Mouse (Mus musculus) right cerebral cortex, postnatal 4 days (tissue): ENCODE results near the gene Syne1.

Experiments used
- DNase-seq: peaks from one replicate; pipeline ENCODE4 v3.0.0-alpha.2; 2022

Syne1 gene

DNA sequence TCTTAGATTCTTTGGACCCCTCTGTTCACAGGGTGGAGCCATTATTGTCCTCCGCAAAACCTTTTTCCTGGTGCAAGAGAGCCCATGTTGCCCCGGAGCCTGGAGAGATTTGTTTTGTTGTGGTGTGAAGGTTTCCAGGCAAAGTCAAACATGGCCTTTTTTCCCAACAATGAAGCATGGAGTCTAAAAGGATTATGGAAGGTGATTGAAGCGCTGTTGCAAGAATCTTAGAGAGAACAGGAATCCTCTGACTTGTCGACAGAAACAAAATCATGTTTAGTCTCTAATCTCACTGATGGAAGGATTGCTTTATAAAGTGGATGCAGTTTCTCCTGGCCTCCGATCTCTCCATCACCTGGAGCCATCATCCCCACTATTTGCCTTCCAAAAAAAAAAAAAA is at the start of gene Syne1:
Syne1 (minus strand) TSS at position 101 of the 400 bp plus-strand sequence.
- no peak for DNase-seq

DNA sequence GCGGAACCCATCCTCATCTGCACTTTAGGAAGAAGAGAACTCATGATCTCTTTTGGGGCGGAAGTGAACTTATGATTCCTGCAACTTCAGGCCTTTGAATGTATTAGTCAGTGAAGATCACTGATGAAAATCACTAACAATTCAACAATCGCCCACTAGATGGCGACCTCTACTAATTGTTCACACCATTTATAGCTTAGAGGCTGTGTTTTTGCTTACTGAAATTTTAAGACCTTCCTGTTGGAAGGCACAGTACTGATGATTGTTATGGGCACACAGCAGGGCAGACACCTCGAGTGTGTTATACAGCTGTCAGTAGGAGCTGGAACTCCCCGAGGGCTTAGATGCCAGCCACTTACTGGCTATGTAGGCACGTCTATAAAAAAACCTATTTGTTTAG is 48.8 kb upstream of the Syne1 start:
- DNase-seq, result peak; percentile 73

DNA sequence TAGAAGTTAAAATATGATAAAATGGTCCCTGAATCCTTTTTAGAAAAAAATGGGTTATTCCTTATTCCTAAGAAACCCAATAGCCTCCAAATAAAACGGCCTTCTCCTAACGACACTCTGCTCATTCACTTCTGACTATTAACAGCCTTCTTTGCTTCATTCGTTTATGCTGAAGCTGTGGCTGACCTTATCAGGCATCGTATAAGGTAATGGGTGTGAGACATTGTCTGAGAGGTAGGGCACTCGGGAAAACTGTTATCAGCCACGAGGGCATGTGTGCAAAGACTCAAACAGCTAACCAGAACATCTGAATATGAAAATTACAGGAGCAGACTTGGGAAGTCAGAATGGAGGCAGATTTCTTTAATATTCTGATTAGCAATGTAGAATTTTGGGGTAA is 45.3 kb upstream of the Syne1 start:
- no peak for DNase-seq

DNA sequence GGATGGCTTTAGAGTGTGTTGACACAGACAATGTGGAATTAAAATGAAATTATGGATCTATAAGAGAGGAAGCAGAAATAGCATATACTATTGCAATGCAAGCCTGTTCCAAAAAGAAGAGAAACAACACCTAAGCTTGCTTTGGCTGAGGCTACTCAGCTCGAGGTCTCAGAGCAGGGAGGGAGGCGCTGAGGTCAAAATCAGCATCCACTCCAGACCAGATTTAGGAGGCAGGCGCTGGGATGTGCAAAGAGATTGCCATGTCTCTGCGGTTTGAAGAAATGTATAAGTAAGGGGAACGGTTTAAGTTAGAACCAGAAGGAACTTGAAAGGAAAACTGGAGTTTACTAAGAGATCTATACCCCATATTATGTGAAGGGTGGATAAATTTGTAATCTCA is 43.2 kb upstream of the Syne1 start:
- DNase-seq, result no peak

DNA sequence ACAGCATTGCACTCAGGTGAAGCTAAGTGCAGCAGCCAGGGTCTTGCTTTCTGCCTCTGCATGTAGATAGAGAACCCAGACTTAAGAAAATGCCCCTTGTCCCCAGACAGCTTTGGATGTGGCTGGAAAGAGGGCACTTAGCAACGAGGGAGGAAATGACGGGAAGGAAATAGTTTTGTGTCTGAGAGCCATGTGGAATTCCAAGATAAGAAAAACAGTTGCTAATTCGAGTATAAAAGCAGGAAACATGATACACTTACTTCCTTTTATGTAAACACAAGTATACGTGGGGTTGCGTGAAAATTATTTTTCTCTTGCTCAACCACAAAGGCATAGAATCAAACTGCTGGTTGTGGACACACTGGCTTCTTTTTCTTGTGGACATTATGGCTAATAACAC is 42.2 kb upstream of the Syne1 start, which contains the start of gene Myct1:
Myct1 (plus strand) TSS at position 312 of the 400 bp plus-strand sequence.
- no peak for DNase-seq

DNA sequence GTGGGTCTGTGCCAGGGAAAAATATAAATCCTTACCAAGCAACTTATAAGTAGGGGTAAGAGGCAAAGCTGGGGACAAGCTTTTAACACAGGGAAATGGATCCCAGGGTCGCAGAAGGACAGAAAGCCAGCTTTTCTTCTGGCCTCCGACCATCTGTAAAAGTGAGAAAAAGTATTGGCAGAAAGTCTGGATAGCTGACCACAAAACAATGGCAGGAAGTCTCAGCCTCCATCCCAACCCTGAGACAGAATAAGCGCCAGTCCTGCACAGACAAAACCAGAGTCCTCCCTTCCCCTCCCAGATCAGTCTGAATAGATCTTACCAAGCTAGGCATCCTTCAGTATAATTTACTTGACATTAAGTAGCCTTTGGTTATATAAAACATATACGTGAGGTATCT is 40.7 kb upstream of the Syne1 start:
- no peak for DNase-seq

DNA sequence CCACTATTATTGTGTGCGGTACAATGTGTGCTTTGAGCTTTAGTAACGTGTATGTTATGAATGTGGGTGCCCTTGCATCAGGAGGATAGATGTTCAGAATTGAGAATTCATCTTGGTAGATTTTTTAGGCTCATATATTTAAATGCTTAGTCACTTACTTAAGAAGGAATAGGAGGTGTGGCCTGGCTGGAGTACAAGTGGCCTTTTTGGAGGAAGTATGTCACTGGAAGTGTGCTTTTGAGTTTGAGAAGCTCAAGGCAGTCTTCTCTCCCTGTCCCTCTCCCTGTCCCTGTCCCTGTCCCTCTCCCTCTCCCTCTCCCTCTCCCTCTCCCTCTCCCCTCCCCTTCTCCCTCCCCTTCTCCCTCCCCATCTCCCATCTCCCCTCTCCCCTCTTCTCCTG is 39.8 kb upstream of the Syne1 start:
- no peak for DNase-seq

DNA sequence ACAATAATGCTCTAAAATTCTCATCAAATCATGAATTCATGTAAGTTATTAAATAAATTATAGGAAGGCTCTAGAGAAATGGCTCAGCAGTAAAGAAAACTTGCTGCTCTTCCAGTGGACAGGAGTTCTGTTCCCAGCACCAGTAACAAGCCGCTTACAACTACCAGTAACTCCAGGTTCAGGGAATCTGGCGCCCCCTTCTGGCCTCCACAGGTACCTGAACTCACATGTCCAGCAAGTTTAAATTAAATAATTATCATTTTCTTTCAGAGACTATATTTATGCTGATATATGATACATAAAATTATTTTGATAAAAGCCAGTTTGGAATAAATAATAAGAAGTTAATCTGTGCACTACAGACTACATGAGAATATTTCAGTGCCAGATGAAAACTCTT is 22.0 kb upstream of the Syne1 start:
- no peak for DNase-seq

DNA sequence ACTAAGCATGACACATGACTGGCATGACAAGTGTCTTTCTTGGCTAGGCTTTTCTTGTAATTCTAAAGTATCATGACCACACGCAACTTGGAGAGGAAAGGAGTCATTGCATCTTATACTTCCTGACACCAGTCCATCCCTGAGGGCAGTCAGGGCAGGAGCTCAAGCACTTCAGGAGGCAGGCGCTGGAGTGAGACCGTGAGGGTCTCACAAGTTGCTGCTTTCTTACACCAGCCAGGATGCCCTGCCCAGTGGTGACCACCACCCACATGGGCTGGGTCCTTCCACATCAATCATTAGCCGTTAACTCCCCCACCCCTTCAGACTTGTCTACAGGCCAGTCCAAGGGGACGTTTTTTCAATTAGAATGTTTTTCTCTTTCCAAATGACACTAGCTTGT is 20.1 kb upstream of the Syne1 start:
- no peak for DNase-seq

DNA sequence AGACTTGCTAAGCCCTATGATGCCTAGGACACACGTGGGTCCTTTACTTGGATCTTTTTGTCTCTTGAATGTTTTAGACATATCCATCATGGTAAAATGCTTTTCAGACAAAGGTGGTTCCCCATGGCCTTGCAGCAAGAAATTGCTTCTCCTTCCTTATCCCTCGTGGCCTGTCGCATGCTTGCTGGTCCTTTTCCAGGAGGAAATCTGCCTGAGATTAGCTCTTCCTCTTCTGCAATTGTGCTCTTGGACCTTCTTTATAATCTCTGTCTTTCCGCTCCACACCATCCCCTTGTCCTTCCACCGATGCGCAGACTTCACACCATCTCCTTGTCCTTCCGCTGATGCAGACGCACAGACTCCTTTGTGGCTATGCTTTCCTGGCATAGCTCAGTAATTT is 18.8 kb upstream of the Syne1 start:
- no peak for DNase-seq

DNA sequence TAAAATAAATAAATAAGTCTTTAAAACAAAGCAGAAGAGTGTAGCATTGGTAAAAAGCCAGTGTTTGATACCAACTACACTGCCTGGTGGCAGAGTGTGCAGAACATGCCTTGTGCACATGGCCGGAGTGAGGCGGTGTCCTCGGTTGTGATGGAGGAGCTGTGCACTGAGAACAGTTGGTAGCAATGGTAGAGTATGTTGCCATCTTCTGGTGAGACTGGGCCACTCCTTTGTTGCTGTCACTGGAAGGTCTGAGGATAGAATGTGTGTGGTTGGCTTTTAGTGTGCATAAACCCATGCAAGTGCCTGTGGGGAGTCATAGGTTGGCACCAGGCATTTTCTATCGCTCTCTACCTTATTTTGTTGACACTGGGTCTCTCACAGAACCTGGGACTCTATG is 17.7 kb upstream of the Syne1 start:
- no peak for DNase-seq

DNA sequence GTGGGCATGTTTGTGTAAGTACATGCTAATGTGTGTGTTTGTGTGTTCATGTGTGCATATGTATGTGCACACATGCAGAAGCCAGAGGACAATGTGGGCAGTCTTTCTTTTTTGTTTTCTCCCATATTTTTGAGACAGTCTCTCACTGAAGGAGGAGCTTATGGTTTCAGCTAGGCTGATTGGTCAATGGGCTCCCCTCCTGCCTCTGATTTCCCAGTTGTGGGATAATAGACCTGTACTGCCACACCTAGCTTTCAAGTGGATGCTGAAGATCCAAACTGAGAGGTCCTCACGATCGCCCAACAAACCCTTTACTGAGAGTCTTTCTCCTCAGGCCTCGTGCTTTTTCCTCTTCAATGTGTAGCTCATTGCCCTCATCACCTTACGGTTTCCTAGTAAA is 10.4 kb upstream of the Syne1 start:
- no peak for DNase-seq

DNA sequence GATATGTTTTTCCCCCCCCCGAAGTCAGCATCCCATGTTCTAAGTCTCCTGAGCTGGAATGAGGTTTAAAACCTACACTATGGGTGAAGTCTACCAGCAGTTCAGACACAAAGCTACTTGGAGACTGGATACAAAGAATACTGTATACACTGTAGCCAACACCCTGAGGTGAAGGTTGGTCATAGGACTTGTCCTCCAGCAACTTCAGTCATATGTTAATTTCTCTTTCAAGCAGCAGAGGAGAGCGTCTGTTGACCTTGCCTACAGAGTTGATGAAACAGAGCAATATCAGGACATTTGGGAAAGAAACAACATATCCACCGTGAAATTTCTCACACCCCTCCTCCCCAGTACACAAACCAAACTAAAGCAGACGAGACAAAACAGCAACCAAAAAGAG is 9.2 kb upstream of the Syne1 start:
- no peak for DNase-seq

DNA sequence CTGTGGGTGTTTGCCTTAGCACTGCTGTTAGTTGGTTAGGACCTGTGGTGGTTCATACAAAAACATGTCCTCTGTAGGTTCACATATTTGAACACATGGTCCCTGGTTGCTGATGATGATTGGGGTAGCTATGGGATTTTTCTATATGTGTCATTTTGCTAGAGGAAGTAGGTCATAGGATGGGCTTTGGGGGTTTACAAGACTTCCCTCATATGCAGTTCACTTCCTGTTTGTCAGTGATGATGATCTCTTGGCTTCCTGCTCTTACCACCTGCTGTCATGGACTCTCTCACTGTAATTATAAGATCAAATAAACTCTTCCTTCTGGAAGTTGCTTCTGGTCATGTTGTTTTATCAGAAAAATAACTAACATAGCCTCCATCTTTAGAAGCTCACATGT is 7.5 kb upstream of the Syne1 start:
- DNase-seq, result no peak

DNA sequence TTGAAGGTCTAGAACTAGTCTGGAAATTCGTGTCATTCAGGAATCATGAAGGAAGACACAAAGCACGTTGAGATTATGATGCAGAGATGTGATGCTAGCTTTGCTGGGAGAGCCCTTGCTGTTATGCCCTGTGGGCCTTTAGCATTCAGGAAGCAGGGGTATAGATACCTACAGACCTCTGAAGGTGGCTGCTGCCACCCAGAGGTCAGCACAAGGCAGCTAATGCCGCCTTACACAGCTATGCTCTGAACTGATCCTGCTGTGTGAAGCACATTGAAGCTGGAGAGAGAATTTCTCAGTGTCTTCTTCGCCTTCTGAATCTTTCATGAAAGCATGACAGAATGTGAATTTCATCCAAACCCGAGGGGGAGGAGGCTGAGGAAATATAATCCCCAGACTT is 3.7 kb upstream of the Syne1 start:
- DNase-seq, result no peak

DNA sequence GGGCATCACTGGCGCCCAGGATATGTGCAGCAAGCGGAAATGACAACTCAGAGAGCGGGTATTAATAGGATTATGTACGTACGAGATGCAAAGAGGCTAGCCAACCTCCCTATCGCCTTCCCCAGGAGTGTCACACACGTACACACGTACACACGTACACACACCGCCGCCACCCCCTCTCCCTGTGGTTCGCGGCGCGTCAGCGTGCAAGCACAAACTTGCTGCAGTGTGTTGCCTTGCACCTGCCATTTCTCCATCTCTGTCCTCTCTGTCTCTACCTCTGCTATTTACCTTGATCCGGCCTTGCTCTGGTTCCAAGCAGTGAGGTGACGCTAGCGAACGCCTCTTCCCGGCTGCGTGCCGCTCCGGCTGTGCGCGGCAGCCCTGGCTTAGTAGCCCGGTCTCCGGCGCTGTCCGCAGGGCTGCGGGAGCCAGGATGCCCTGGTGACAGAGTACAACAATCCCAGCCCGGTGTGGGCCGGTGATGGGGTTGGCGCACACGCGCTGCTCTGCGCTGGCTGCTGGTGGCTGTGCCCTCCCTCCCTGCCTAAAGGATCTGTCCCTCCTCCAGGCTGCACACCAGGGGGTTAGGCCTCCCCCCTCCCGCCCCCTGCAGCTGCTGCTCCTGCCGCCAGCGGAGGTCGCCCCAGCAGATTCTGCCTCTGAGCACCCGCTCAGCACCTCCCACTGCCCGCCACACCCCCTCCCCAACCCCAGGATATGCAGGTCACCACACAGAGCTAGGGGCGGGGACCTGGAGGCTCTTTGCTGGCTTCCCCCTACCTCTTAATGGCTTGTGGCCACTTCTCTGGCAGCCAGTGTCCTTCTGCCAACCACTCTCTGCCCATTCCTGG is 887 bp downstream of the Syne1 start:
- peak; percentile 54 for DNase-seq

DNA sequence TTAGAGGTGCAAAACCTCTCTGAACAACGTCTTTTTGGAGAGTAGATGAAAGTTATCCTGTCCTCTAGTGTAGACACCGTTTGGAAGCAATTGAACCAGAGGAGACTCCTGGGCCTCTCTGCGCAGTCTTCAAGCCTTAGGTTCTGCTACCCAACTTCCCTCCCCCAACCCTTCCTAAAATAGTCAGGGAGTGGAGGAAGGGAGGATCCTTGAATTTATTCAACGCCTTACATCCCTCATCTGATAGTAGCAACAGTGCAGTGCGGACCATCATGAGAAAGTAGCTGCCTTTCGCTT is 1.5 kb downstream of the Syne1 start:
- no peak for DNase-seq

DNA sequence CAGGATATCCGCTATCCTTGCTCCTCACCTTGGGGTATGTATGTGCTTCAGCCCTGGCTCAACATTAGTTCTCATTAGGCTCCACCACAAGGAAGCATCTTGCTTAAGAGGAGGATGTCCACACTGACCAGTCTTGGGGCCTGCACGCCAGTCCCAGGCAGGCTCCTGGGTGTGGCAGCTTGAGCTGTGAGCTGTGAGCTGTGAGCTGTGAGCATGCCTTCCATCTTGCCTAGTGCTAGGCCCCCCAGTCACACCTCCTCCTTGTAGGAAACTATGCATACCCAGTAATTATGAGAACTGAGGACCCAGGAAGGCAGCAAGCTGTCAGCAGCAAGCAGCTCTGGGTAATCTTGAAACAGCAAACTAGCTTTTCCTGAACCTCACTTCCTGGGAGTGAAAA is 2.6 kb downstream of the Syne1 start:
- DNase-seq, result no peak

DNA sequence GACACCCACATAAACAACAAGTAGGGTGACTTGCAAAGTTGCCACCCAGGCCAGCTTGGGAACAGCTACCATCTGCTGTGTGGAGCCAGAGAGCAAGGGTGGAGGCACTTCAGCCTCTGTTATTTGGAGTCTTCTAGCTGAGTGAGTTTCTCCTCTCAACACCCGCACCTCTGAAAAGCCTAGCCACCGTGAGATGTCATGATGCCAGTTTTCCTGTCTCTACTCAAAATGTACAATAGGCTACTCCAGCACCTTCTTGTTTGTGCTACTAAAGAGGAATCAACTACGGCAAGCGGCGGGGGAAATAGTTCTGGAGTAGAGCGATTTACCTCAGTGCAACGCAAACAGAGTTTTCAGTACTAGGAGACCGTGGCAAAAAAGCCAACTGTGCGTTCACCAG is 3.5 kb downstream of the Syne1 start:
- DNase-seq, result no peak

DNA sequence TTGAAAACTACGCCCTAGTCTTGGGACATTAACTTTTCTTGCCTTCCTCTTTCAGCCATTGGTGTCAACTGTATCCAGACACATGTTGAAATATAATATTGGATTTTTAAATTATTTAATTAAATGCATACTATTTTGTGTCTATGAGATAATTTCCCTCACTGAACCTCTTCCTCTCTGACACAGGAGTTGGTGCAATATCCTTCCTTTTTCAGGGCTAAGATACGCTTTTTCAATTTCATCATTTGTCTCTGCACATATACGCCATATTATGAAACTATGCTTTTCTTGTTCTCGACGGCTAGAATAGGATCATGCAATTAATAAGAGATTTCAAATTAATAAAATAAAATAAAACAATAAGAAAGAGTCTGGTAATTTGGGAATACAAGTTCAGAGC is 4.9 kb downstream of the Syne1 start:
- no peak for DNase-seq

DNA sequence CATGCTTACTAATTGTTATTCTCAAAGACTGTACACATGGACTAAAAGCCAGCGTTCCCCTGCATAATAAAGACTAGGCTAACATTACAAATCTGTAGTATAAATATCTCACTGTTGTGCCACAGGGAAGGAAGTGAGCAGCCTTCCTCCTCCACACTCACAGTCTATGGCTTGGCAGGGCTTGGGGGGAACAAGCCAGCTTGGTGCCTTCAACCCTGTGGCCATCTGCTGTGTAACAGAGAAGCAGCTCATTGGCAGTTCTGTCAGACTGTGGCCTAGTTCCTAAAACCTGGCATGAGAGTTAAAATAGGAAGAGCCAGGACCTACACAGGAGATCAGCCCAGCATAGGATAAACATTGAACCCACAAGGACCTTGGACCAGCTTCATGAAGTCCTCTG is 23.0 kb downstream of the Syne1 start:
- no peak for DNase-seq

DNA sequence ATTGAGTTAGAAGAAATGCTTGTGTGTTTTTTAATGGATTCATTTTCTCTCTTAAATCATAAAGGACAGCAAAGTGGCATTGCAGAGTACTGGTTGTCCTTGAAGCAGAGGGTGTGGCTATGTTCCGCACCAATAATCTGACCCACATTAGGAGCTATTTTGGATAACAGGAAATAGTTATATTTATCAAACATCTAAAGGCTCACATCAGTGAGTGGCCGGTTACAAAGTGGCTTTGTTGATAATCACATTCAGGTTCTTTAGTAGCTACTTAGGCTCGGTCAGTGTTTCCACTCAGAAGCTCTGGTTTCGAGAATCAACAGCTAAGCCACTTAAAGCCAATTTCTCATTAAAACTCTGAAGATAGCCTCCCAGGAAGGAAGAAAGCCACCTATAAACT is 23.6 kb downstream of the Syne1 start:
- no peak for DNase-seq

DNA sequence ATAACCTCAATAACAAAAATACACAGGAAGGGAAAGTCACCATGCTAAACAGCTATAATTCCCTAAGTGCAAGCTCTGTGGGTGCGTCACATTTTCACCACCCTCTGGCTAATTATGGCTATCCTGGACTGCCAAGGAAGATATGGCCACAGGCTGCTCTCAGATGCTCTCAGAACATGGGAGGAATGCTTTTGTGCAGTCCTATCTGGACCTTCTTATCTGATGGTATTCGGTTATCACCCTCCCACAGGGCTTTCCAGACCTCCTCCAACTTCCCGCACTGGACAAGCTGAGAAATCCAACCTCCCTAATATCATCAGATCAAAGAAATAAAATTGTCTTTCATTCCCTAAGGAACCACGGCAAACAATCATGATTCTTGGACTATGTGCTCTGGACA is 28.4 kb downstream of the Syne1 start:
- no peak for DNase-seq

DNA sequence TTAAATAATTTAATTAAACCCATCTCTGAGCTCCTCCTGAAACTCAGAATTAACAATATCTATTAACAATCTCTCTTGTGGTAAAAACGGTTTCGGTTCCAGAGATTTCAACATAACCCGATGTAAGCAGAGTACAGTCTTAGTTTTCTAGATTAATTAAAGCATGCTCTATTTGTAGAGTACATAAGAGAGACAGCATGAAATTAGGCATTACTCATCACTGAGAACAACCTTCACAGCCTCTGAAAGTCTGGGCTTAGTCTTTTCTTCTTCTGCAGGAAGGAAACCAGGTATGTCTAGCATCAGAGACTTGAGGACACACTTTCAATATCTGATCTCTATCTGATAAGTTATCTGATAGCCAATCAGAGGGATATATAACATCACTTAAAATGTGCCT is 29.0 kb downstream of the Syne1 start:
- DNase-seq, result no peak

DNA sequence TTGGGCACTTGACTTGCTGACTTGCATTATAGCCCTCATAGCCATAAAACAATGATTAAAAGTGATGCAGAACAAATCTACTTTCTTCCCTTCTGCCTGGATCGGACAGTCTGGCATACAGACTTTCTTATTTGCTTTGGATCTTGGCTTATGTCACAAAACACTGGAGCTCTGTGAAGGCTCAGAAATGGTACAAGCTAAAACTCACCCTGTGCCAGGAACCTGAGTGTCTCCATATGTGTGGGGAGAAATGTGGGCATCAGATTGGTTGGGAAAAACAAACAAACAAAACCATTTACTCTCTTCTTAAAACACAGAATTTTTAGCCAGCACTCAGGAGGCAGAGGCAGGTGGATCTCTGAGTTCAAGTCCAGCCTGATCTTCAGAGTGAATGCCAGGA is 30.6 kb downstream of the Syne1 start:
- no peak for DNase-seq

DNA sequence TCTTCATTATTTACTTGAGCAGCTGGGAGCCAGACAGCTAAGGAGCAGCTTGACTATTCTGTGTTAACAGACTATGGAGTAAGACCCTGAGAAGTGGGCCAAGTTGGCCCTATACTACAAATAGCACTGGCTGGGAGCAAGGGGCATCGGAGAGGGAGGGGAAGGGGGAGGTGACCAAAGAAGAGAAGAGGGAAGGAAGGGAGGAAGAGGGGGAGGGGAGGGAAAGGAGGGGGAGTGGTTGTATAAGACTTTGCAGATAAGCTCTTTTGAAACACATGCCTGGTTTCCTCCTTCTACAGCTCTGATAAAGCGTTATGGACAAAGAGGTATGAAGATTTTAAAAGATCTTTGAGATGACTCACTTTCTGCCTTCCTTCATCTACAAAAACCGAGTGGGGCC is 36.0 kb downstream of the Syne1 start:
- no peak for DNase-seq
